In the genomic region with DNA sequence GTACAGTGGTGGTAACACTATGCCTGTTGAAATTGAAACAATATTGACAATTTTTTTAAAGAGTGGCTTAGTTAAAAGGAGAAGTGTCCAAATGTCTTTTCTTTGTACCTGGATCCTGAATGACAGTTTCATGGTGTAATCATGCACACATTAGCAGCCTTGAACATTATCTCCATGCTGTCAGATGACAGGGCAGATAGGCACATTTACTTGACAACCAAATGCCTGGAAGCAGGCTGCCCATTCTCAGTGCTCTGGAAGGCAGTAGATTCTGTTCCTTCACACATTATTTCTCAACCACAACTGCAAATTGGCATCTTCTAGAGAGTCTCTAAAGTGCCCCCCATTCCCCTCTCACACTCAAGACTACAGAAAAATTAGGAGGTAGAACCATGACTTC, we compare ENCODE assay signal across 42 mouse cellular contexts. TPM values are rescaled to one million over a fixed set of nuclear protein-coding genes. Genes with fewer than 3 reads are reported as not detected.
"Had no signal": no experiment of that assay in that cellular context is flagged by ENCODE, and none has a peak within 500 bp of the region (broad histone marks: within the 10 kb centered on the region; RNA-seq: fewer than 3 reads in every experiment).

No protein-coding gene starts in this region.

- H3K9me3 ChIP-seq: heart, embryonic 10.5 days; heart, embryonic 12.5 days; heart, embryonic 13.5 days; heart, embryonic 15.5 days; hindbrain, embryonic 10.5 days; hindbrain, embryonic 12.5 days; hindbrain, embryonic 13.5 days; hindbrain, embryonic 15.5 days; intestine, embryonic 15.5 days; kidney, embryonic 15.5 days had no signal

- H3K4me1 ChIP-seq: heart, embryonic 10.5 days; heart, embryonic 12.5 days; heart, embryonic 13.5 days; heart, embryonic 15.5 days; hindbrain, embryonic 10.5 days; hindbrain, embryonic 12.5 days; hindbrain, embryonic 13.5 days; hindbrain, embryonic 15.5 days; intestine, embryonic 15.5 days; kidney, embryonic 15.5 days had no signal

- H3K36me3 ChIP-seq: heart, embryonic 10.5 days; heart, embryonic 12.5 days; heart, embryonic 13.5 days; heart, embryonic 15.5 days; hindbrain, embryonic 10.5 days; hindbrain, embryonic 12.5 days; hindbrain, embryonic 13.5 days; hindbrain, embryonic 15.5 days; intestine, embryonic 15.5 days; kidney, embryonic 15.5 days had no signal

- H3K4me3 ChIP-seq: heart, embryonic 10.5 days; heart, embryonic 12.5 days; heart, embryonic 13.5 days; heart, embryonic 15.5 days; hindbrain, embryonic 10.5 days; hindbrain, embryonic 12.5 days; hindbrain, embryonic 13.5 days; hindbrain, embryonic 15.5 days; intestine, embryonic 15.5 days; kidney, embryonic 15.5 days; layer of hippocampus, adult 2 months; left cerebral cortex, adult 2 months had no signal

- DNase-seq: heart, postnatal 10 days; heart, postnatal 14 days; heart, postnatal 36 days; heart, postnatal 4 days; kidney, adult 11 months; kidney, adult 18-20 months; kidney, adult 2 months; kidney, adult 8-10 months; kidney, adult 9 months; kidney, postnatal 10 days; kidney, postnatal 14 days; kidney, postnatal 25 days; kidney, postnatal 36 days; kidney, postnatal 4 days; layer of hippocampus, adult 9-11 months; layer of hippocampus, postnatal 36 days had no signal

- H3K27me3 ChIP-seq: heart, embryonic 12.5 days; heart, embryonic 13.5 days; heart, embryonic 15.5 days; hindbrain, embryonic 12.5 days; hindbrain, embryonic 13.5 days; hindbrain, embryonic 15.5 days; intestine, embryonic 15.5 days; kidney, embryonic 15.5 days had no signal

- ATAC-seq: hindbrain, embryonic 16.5 days; hindbrain, postnatal 0 days; inflammation-experienced regulatory T-cells, adult 6 months; intestine, embryonic 15.5 days; intestine, embryonic 16.5 days; intestine, postnatal 0 days had no signal

RNA-seq across cellular contexts. Expression of a gene that starts 20.2 kb away (rescaled TPM):
- total RNA-seq: heart, postnatal 10 days; heart, postnatal 14 days; heart, postnatal 25 days; heart, postnatal 36 days; heart, postnatal 4 days; hematopoietic stem cell, adult 5-6 weeks had no signal
- polyA plus RNA-seq: heart, embryonic 10.5 days; heart, embryonic 11.5 days; heart, embryonic 12.5 days; heart, embryonic 13.5 days; heart, embryonic 14.5 days; heart, embryonic 15.5 days; heart, embryonic 16.5 days; heart, postnatal 0 days; hindbrain, embryonic 10.5 days; hindbrain, embryonic 11.5 days; hindbrain, embryonic 12.5 days; inflammation-experienced regulatory T-cells, adult 6 months; intestine, embryonic 14.5 days; intestine, embryonic 15.5 days; intestine, embryonic 16.5 days; intestine, postnatal 0 days; large intestine, adult 2 months had no signal
